Mouse (Mus musculus) liver, postnatal 0 days (tissue): ENCODE measurements around the gene Fcrl6.

Experiments used
- CTCF ChIP-seq: sonication (generic); IDR thresholded peaks from 2 replicates; pipeline ENCODE4 v1.5.1; 2016; ENCODE audit warnings: antibody characterized with exemption, low read depth
- EP300 ChIP-seq: IDR thresholded peaks from 2 replicates; pipeline ENCODE4 v1.6.1; 2016; ENCODE audit warnings: antibody characterized with exemption, low read depth, mild to moderate bottlenecking

GRCm38 (mm10) chr1:172650519-172651287, 48.4 kb upstream of the Fcrl6 start:
- peak; percentile 74 for TF ChIP-seq CTCF
- no peak for TF ChIP-seq EP300
